Mouse (Mus musculus) bone marrow macrophage, adult 2 months (primary cell): ENCODE data around the gene Syne3.

Source experiments
- CTCF ChIP-seq: IDR thresholded peaks from 2 replicates; pipeline ENCODE4 v1.5.1; 2012; ENCODE audit warnings: low read depth, mild to moderate bottlenecking, low read length, moderate library complexity
- POLR2A ChIP-seq: IDR thresholded peaks from 2 replicates; pipeline ENCODE4 v1.6.1; 2012; ENCODE audit warnings: mild to moderate bottlenecking, low read depth, low read length, borderline replicate concordance

- TF ChIP-seq CTCF: no peak
- no peak for TF ChIP-seq POLR2A
Measured at GRCm38 (mm10) chr12:104881518-104882060, 128.0 kb downstream of the Syne3 start.
